Mouse (Mus musculus) limb, embryonic 15.5 days (tissue): ENCODE results near the gene Supt4a. TPM values are rescaled to one million over a fixed set of nuclear protein-coding genes. Genes with fewer than 3 reads are reported as not detected.

Experiments used
- ATAC-seq: fragments of 200-750 bp; cut with Nextera tagmentation; 2 replicates; pipeline ENCODE4 v1.8.0; 2017; ENCODE audit warnings: low read depth, moderate TSS enrichment; ENCODE audit not compliant: insufficient number of reproducible peaks, low FRiP score, low TSS enrichment
- H3K27ac ChIP-seq: fragments of 300-500 bp; sonication (generic); 2 replicates; pipeline ENCODE4 v1.5.1; 2015; ENCODE audit warnings: moderate library complexity, mild to moderate bottlenecking, inconsistent platforms
- H3K27me3 ChIP-seq: fragments of 300-500 bp; sonication (generic); 2 replicates; pipeline ENCODE4 v1.6.1; 2015; ENCODE audit warnings: inconsistent platforms
- H3K36me3 ChIP-seq: fragments of 300-500 bp; sonication (generic); 2 replicates; pipeline ENCODE4 v1.6.1; 2015; ENCODE audit warnings: inconsistent platforms
- H3K4me1 ChIP-seq: fragments of 300-500 bp; sonication (generic); 2 replicates; pipeline ENCODE4 v1.6.1; 2015; ENCODE audit warnings: inconsistent platforms
- H3K4me2 ChIP-seq: fragments of 300-500 bp; sonication (generic); 2 replicates; pipeline ENCODE4 v1.6.1; 2015; ENCODE audit warnings: mild to moderate bottlenecking, inconsistent platforms
- H3K4me3 ChIP-seq: fragments of 300-500 bp; sonication (generic); 2 replicates; pipeline ENCODE4 v1.5.1; 2015; ENCODE audit warnings: mild to moderate bottlenecking, inconsistent platforms
- H3K9ac ChIP-seq: fragments of 300-500 bp; sonication (generic); 2 replicates; pipeline ENCODE4 v1.6.1; 2015; ENCODE audit warnings: inconsistent platforms
- H3K9me3 ChIP-seq: fragments of 300-500 bp; sonication (generic); 2 replicates; pipeline ENCODE4 v1.6.1; 2016; ENCODE audit warnings: inconsistent platforms
- WGBS: fragments of 180-500 bp; shearing (Covaris S2); methylation state at CpG from one replicate; pipeline ENCODE4 v1.1.7; 2015; 5-methylcytosine and 5-hydroxymethylcytosine counted together
- polyA plus RNA-seq: library from polyadenylated mRNA; unstranded; fragments of >200 nt; fragmentation: Nextera tagmentation; extraction: Ambion mirVana; gene quantifications from 2 replicates; pipeline ENCODE4 v1.2.1, GENCODE M21; 2015

The Supt4a gene
- polyA plus RNA-seq: 135 and 155 TPM in 2 replicates

- H3K9me3 ChIP-seq: no peaks in the 10 kb centered on the region
- peaks cover 28% of the 10 kb centered on the region for H3K36me3 ChIP-seq
- H3K27me3 ChIP-seq: no peaks in the 10 kb centered on the region
- WGBS: under 1% methylated on average over 57 of the region's 57 CpGs
- peak within 1 kb of the TSS; percentile 76 for H3K9ac ChIP-seq
- peaks cover 16% of the 10 kb centered on the region for H3K4me1 ChIP-seq
- H3K4me2 ChIP-seq: peak within 1 kb of the TSS; percentile 85
- ATAC-seq: peak; percentile 91
- peak within 1 kb of the TSS; percentile 91 for H3K27ac ChIP-seq
- H3K4me3 ChIP-seq: peak within 1 kb of the TSS; percentile 84
Measured at GRCm38 (mm10) chr11:87737175-87737740, at the start of gene Supt4a. Gene Supt4a (plus strand): TSS chr11:87737552.

- no peaks in the 10 kb centered on the region for H3K9me3 ChIP-seq
- H3K36me3 ChIP-seq: no peaks in the 10 kb centered on the region
- 68% methylated on average over 11 of the region's 11 CpGs for whole genome bisulfite sequencing
- no peak overlapping the region for H3K4me2 ChIP-seq
- no peak overlapping the region for H3K4me3 ChIP-seq
- no peak for ATAC-seq
- no peaks in the 10 kb centered on the region for H3K27me3 ChIP-seq
- H3K4me1 ChIP-seq: peaks cover 24% of the 10 kb centered on the region
- H3K27ac ChIP-seq: no peak overlapping the region
- H3K9ac ChIP-seq: no peak overlapping the region
Measured at GRCm38 (mm10) chr11:87688478-87689203, 48.7 kb upstream of the Supt4a start.

- peak overlapping the region; percentile 20; the same call in 1 of the 2 replicates for H3K4me2 ChIP-seq
- no peaks in the 10 kb centered on the region for H3K27me3 ChIP-seq
- no peak for ATAC-seq
- no peaks in the 10 kb centered on the region for H3K36me3 ChIP-seq
- H3K27ac ChIP-seq: no peak overlapping the region
- no peak overlapping the region for H3K9ac ChIP-seq
- peaks cover 24% of the 10 kb centered on the region for H3K4me1 ChIP-seq
- no peaks in the 10 kb centered on the region for H3K9me3 ChIP-seq
- no peak overlapping the region for H3K4me3 ChIP-seq
- 3% methylated on average over 7 of the region's 7 CpGs for WGBS
Measured at GRCm38 (mm10) chr11:87689402-87689808, 47.9 kb upstream of the Supt4a start.

- Histone ChIP-seq H3K4me1 (peaks cover 24% of the 10 kb centered on the region), H3K4me3 (no peak overlapping the region), H3K9me3 (no peaks in the 10 kb centered on the region), H3K4me2 (peak overlapping the region; percentile 20; the same call in 1 of the 2 replicates), H3K36me3 (no peaks in the 10 kb centered on the region), H3K9ac (no peak overlapping the region), H3K27ac (no peak overlapping the region), H3K27me3 (no peaks in the 10 kb centered on the region)
- no peak for ATAC-seq
- 62% methylated on average over 16 of the region's 16 CpGs for WGBS
Measured at GRCm38 (mm10) chr11:87690054-87690740, 47.2 kb upstream of the Supt4a start.

GRCm38 (mm10) chr11:87697131-87697682 lies 40.1 kb upstream of the Supt4a start:
- no peaks in the 10 kb centered on the region for H3K9me3 ChIP-seq
- no peak overlapping the region for H3K4me3 ChIP-seq
- H3K9ac ChIP-seq: no peak overlapping the region
- H3K27ac ChIP-seq: no peak overlapping the region
- no peaks in the 10 kb centered on the region for H3K27me3 ChIP-seq
- no peak for ATAC-seq
- WGBS: 58% methylated on average over 14 of the region's 14 CpGs
- 0 out of 2 replicates have a peak, but pooled peaks cover 7% of the 10 kb centered on the region for H3K4me1 ChIP-seq
- H3K4me2 ChIP-seq: no peak overlapping the region
- H3K36me3 ChIP-seq: no peaks in the 10 kb centered on the region

- Histone ChIP-seq H3K9ac (no peak overlapping the region), H3K4me1 (0 out of 2 replicates have a peak, but pooled peaks cover 7% of the 10 kb centered on the region), H3K9me3 (no peaks in the 10 kb centered on the region), H3K36me3 (no peaks in the 10 kb centered on the region), H3K4me2 (no peak overlapping the region), H3K4me3 (no peak overlapping the region), H3K27ac (no peak overlapping the region), H3K27me3 (no peaks in the 10 kb centered on the region)
- 85% methylated on average over 4 of the region's 4 CpGs for WGBS
- ATAC-seq: no peak
Measured at GRCm38 (mm10) chr11:87698126-87698525, 39.2 kb upstream of the Supt4a start.

- H3K27me3 ChIP-seq: no peaks in the 10 kb centered on the region
- H3K4me2 ChIP-seq: no peak overlapping the region
- 0 out of 2 replicates have a peak, but pooled peaks cover 7% of the 10 kb centered on the region for H3K4me1 ChIP-seq
- H3K36me3 ChIP-seq: no peaks in the 10 kb centered on the region
- H3K4me3 ChIP-seq: no peak overlapping the region
- no peak overlapping the region for H3K27ac ChIP-seq
- H3K9me3 ChIP-seq: no peaks in the 10 kb centered on the region
- WGBS: 81% methylated on average over 6 of the region's 6 CpGs
- no peak overlapping the region for H3K9ac ChIP-seq
- no peak for ATAC-seq
Measured at GRCm38 (mm10) chr11:87701108-87701507, 36.2 kb upstream of the Supt4a start.

GRCm38 (mm10) chr11:87701877-87702620 lies 35.3 kb upstream of the Supt4a start:
- Histone ChIP-seq H3K4me3 (no peak overlapping the region), H3K9ac (no peak overlapping the region), H3K9me3 (no peaks in the 10 kb centered on the region), H3K36me3 (no peaks in the 10 kb centered on the region), H3K4me1 (0 out of 2 replicates have a peak, but pooled peaks cover 5% of the 10 kb centered on the region), H3K4me2 (no peak overlapping the region), H3K27me3 (no peaks in the 10 kb centered on the region), H3K27ac (no peak overlapping the region)
- WGBS: 66% methylated on average over 14 of the region's 14 CpGs
- ATAC-seq: no peak

GRCm38 (mm10) chr11:87703654-87704053 lies 33.7 kb upstream of the Supt4a start:
- H3K9ac ChIP-seq: no peak overlapping the region
- H3K4me1 ChIP-seq: 0 out of 2 replicates have a peak, but pooled peaks cover 3% of the 10 kb centered on the region
- H3K27me3 ChIP-seq: no peaks in the 10 kb centered on the region
- no peaks in the 10 kb centered on the region for H3K36me3 ChIP-seq
- WGBS: 81% methylated on average over 5 of the region's 5 CpGs
- no peak for ATAC-seq
- H3K27ac ChIP-seq: no peak overlapping the region
- no peak overlapping the region for H3K4me2 ChIP-seq
- no peaks in the 10 kb centered on the region for H3K9me3 ChIP-seq
- H3K4me3 ChIP-seq: no peak overlapping the region

- Histone ChIP-seq H3K36me3 (no peaks in the 10 kb centered on the region), H3K27ac (no peak overlapping the region), H3K9ac (no peak overlapping the region), H3K4me3 (no peak overlapping the region), H3K9me3 (no peaks in the 10 kb centered on the region), H3K4me2 (no peak overlapping the region), H3K27me3 (no peaks in the 10 kb centered on the region), H3K4me1 (peaks cover 5% of the 10 kb centered on the region; the same call in 1 of the 2 replicates)
- ATAC-seq: no peak
- 76% methylated on average over 9 of the region's 9 CpGs for WGBS
Measured at GRCm38 (mm10) chr11:87704289-87704688, 33.1 kb upstream of the Supt4a start.

GRCm38 (mm10) chr11:87707570-87707969 lies 29.8 kb upstream of the Supt4a start:
- Histone ChIP-seq H3K9ac (no peak overlapping the region), H3K4me3 (no peak overlapping the region), H3K4me2 (no peak overlapping the region), H3K4me1 (peaks cover 16% of the 10 kb centered on the region), H3K9me3 (no peaks in the 10 kb centered on the region), H3K27ac (no peak overlapping the region), H3K36me3 (no peaks in the 10 kb centered on the region), H3K27me3 (no peaks in the 10 kb centered on the region)
- ATAC-seq: no peak
- 55% methylated on average over 8 of the region's 8 CpGs for WGBS
